Mouse (Mus musculus) midbrain, embryonic 13.5 days (tissue): ENCODE measurements at regions not wholly inside any gene's neighbourhood (a gene's known extent, or its start where the extent isn't known, plus 50 kb on each side); places are given as distances from the start of the nearest gene placed in this dataset.

Source experiments
- ATAC-seq: fragments of 200-750 bp; cut with Nextera tagmentation; 2 replicates; pipeline ENCODE4 v1.8.0; 2017; ENCODE audit warnings: mild to moderate bottlenecking, moderate TSS enrichment, moderate library complexity
- H3K27ac ChIP-seq: fragments of 300-500 bp; sonication (generic); 2 replicates; pipeline ENCODE4 v1.5.1; 2015; ENCODE audit warnings: inconsistent platforms, mild to moderate bottlenecking, moderate library complexity
- H3K27me3 ChIP-seq: fragments of 300-500 bp; sonication (generic); 2 replicates; pipeline ENCODE4 v1.6.1; 2015; ENCODE audit warnings: mild to moderate bottlenecking, inconsistent platforms
- H3K36me3 ChIP-seq: fragments of 300-500 bp; sonication (generic); 2 replicates; pipeline ENCODE4 v1.6.1; 2015; ENCODE audit warnings: mild to moderate bottlenecking, inconsistent platforms
- H3K4me1 ChIP-seq: fragments of 300-500 bp; sonication (generic); replicated peaks from 2 replicates; pipeline ENCODE4 v1.6.1; 2015; ENCODE audit warnings: inconsistent platforms
- H3K4me2 ChIP-seq: fragments of 300-500 bp; sonication (generic); replicated peaks from 2 replicates; pipeline ENCODE4 v1.6.1; 2015; ENCODE audit warnings: moderate library complexity, mild to moderate bottlenecking, inconsistent platforms
- H3K4me3 ChIP-seq: fragments of 300-500 bp; sonication (generic); replicated peaks from 2 replicates; pipeline ENCODE4 v1.5.1; 2015; ENCODE audit warnings: mild to moderate bottlenecking, inconsistent platforms
- H3K9ac ChIP-seq: fragments of 300-500 bp; sonication (generic); replicated peaks from 2 replicates; pipeline ENCODE4 v1.6.1; 2015; ENCODE audit warnings: mild to moderate bottlenecking, inconsistent platforms
- H3K9me3 ChIP-seq: fragments of 300-500 bp; sonication (generic); 2 replicates; pipeline ENCODE4 v1.6.1; 2016; ENCODE audit warnings: mild to moderate bottlenecking, inconsistent platforms
- WGBS: fragments of 180-500 bp; shearing (Covaris S2); methylation state at CpG from one replicate; pipeline ENCODE4 v1.1.7; 2015; 5-methylcytosine and 5-hydroxymethylcytosine counted together

GRCm38 (mm10) chr15:56391982-56392381 is 1085.4 kb downstream of the Slc22a22 start:
- Histone ChIP-seq H3K9ac (no peak overlapping the region), H3K4me3 (no peak overlapping the region), H3K9me3 (no peaks in the 10 kb centered on the region), H3K4me1 (no peaks in the 10 kb centered on the region), H3K36me3 (no peaks in the 10 kb centered on the region), H3K27me3 (no peaks in the 10 kb centered on the region), H3K4me2 (no peak overlapping the region), H3K27ac (no peak overlapping the region)
- ATAC-seq, result no peak

GRCm38 (mm10) chr15:56378511-56378910 is 1098.9 kb downstream of the Slc22a22 start:
- WGBS, result 82% methylated on average over 1 of the region's 1 CpGs
- Histone ChIP-seq H3K36me3 (no peaks in the 10 kb centered on the region), H3K9ac (no peak overlapping the region), H3K4me1 (no peaks in the 10 kb centered on the region), H3K4me2 (no peak overlapping the region), H3K27ac (no peak overlapping the region), H3K9me3 (no peaks in the 10 kb centered on the region), H3K27me3 (no peaks in the 10 kb centered on the region), H3K4me3 (no peak overlapping the region)
- no peak for ATAC-seq

- WGBS, result 90% methylated on average over 5 of the region's 5 CpGs
- Histone ChIP-seq H3K4me1 (no peaks in the 10 kb centered on the region), H3K4me2 (no peak overlapping the region), H3K9me3 (no peaks in the 10 kb centered on the region), H3K27ac (no peak overlapping the region), H3K27me3 (no peaks in the 10 kb centered on the region), H3K36me3 (no peaks in the 10 kb centered on the region), H3K9ac (no peak overlapping the region), H3K4me3 (no peak overlapping the region)
- ATAC-seq, result no peak
Measured at GRCm38 (mm10) chr15:56350903-56351302, 1126.5 kb downstream of the Slc22a22 start.

- no peak overlapping the region for H3K4me2 ChIP-seq
- H3K9ac ChIP-seq, result no peak overlapping the region
- no peaks in the 10 kb centered on the region for H3K27me3 ChIP-seq
- no peak overlapping the region for H3K27ac ChIP-seq
- H3K4me3 ChIP-seq, result no peak overlapping the region
- 77% methylated on average over 2 of the region's 2 CpGs for WGBS
- H3K4me1 ChIP-seq, result no peaks in the 10 kb centered on the region
- no peaks in the 10 kb centered on the region for H3K9me3 ChIP-seq
- H3K36me3 ChIP-seq, result no peaks in the 10 kb centered on the region
- ATAC-seq, result no peak
Measured at GRCm38 (mm10) chr15:56346111-56346510, 1131.3 kb downstream of the Slc22a22 start.

- no peak overlapping the region for H3K4me2 ChIP-seq
- H3K4me3 ChIP-seq, result no peak overlapping the region
- ATAC-seq, result no peak
- no peaks in the 10 kb centered on the region for H3K27me3 ChIP-seq
- no peaks in the 10 kb centered on the region for H3K4me1 ChIP-seq
- H3K36me3 ChIP-seq, result no peaks in the 10 kb centered on the region
- H3K9ac ChIP-seq, result no peak overlapping the region
- no peaks in the 10 kb centered on the region for H3K9me3 ChIP-seq
- WGBS, result 82% methylated on average over 2 of the region's 2 CpGs
- no peak overlapping the region for H3K27ac ChIP-seq
Measured at GRCm38 (mm10) chr15:56344973-56345372, 1132.5 kb downstream of the Slc22a22 start.

GRCm38 (mm10) chr15:56344304-56344932 is 1133.0 kb downstream of the Slc22a22 start:
- H3K27me3 ChIP-seq, result no peaks in the 10 kb centered on the region
- H3K4me1 ChIP-seq, result no peaks in the 10 kb centered on the region
- no peaks in the 10 kb centered on the region for H3K9me3 ChIP-seq
- H3K36me3 ChIP-seq, result no peaks in the 10 kb centered on the region
- no peak overlapping the region for H3K27ac ChIP-seq
- H3K4me2 ChIP-seq, result no peak overlapping the region
- no peak overlapping the region for H3K4me3 ChIP-seq
- WGBS, result 33% methylated on average over 4 of the region's 4 CpGs
- ATAC-seq, result peak; percentile 83
- no peak overlapping the region for H3K9ac ChIP-seq

GRCm38 (mm10) chr15:56337879-56338278 is 1139.5 kb downstream of the Slc22a22 start:
- no peak overlapping the region for H3K9ac ChIP-seq
- H3K27ac ChIP-seq, result no peak overlapping the region
- no peak overlapping the region for H3K4me2 ChIP-seq
- no peaks in the 10 kb centered on the region for H3K4me1 ChIP-seq
- H3K9me3 ChIP-seq, result no peaks in the 10 kb centered on the region
- H3K27me3 ChIP-seq, result no peaks in the 10 kb centered on the region
- no peaks in the 10 kb centered on the region for H3K36me3 ChIP-seq
- 61% methylated on average over 5 of the region's 5 CpGs for WGBS
- no peak overlapping the region for H3K4me3 ChIP-seq
- no peak for ATAC-seq

GRCm38 (mm10) chr15:56336449-56336848 is 1141.0 kb downstream of the Slc22a22 start:
- WGBS, result 41% methylated on average over 5 of the region's 5 CpGs
- Histone ChIP-seq H3K9me3 (no peaks in the 10 kb centered on the region), H3K4me1 (no peaks in the 10 kb centered on the region), H3K4me2 (no peak overlapping the region), H3K27ac (no peak overlapping the region), H3K36me3 (no peaks in the 10 kb centered on the region), H3K4me3 (no peak overlapping the region), H3K9ac (no peak overlapping the region), H3K27me3 (no peaks in the 10 kb centered on the region)
- peak; percentile 74 for ATAC-seq

GRCm38 (mm10) chr15:56335011-56335410 is 1142.4 kb downstream of the Slc22a22 start:
- 74% methylated on average over 2 of the region's 2 CpGs for WGBS
- no peaks in the 10 kb centered on the region for H3K9me3 ChIP-seq
- H3K27me3 ChIP-seq, result no peaks in the 10 kb centered on the region
- no peak overlapping the region for H3K4me3 ChIP-seq
- no peak overlapping the region for H3K9ac ChIP-seq
- H3K4me2 ChIP-seq, result no peak overlapping the region
- H3K36me3 ChIP-seq, result no peaks in the 10 kb centered on the region
- no peak overlapping the region for H3K27ac ChIP-seq
- no peak for ATAC-seq
- H3K4me1 ChIP-seq, result no peaks in the 10 kb centered on the region

- Histone ChIP-seq H3K4me2 (no peak overlapping the region), H3K9ac (no peak overlapping the region), H3K27me3 (no peaks in the 10 kb centered on the region), H3K36me3 (no peaks in the 10 kb centered on the region), H3K4me1 (no peaks in the 10 kb centered on the region), H3K9me3 (no peaks in the 10 kb centered on the region), H3K4me3 (no peak overlapping the region), H3K27ac (no peak overlapping the region)
- ATAC-seq, result no peak
Measured at GRCm38 (mm10) chr15:56320501-56320900, 1156.9 kb downstream of the Slc22a22 start.

- Histone ChIP-seq H3K36me3 (no peaks in the 10 kb centered on the region), H3K9ac (no peak overlapping the region), H3K27ac (no peak overlapping the region), H3K4me1 (no peaks in the 10 kb centered on the region), H3K4me3 (no peak overlapping the region), H3K9me3 (no peaks in the 10 kb centered on the region), H3K27me3 (no peaks in the 10 kb centered on the region), H3K4me2 (no peak overlapping the region)
- WGBS, result 80% methylated on average over 3 of the region's 3 CpGs
- no peak for ATAC-seq
Measured at GRCm38 (mm10) chr15:56294910-56295438, 1182.5 kb downstream of the Slc22a22 start.

GRCm38 (mm10) chr15:56278622-56279301 is 1198.7 kb downstream of the Slc22a22 start:
- H3K4me2 ChIP-seq, result no peak overlapping the region
- ATAC-seq, result peak; percentile 93
- no peak overlapping the region for H3K9ac ChIP-seq
- H3K27me3 ChIP-seq, result no peaks in the 10 kb centered on the region
- no peaks in the 10 kb centered on the region for H3K36me3 ChIP-seq
- 59% methylated on average over 7 of the region's 7 CpGs for WGBS
- H3K4me1 ChIP-seq, result peaks cover 6% of the 10 kb centered on the region; the same call in 1 of the 2 replicates
- H3K27ac ChIP-seq, result no peak overlapping the region
- H3K9me3 ChIP-seq, result no peaks in the 10 kb centered on the region
- no peak overlapping the region for H3K4me3 ChIP-seq
